Mouse (Mus musculus) cerebellum, adult 11 months (tissue): Measurements from ENCODE around the gene Lexm.

Experiments
- DNase-seq: peaks from one replicate; pipeline ENCODE4 v3.0.0; 2022

The Lexm gene

DNA sequence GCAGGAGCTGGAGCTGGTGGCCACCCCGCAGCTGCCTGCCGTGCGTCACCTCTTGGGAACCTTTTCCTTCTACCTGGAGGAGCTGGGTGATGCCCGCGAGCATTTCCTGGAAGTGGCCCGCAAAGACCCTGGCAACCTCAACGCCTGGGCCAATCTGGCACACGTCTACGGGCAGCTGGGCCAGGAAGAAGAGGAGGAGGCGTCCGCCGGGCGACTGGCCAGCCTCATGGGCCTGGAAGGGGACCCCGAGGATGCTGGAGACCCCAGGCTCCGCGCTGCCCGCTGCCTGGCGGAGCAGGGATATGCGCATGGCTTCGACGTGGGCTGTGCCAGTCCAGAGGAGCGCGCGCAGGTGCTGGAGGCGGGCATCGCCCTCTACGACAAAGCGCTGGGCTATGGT is 5.7 kb upstream of the Lexm start:
- DNase-seq, result no peak

GRCm38 (mm10) chr4:106622030-106622493 is 5.0 kb upstream of the Lexm start, which contains the start of gene Ttc22:
Gene Ttc22, plus strand, starts transcription at chr4:106622432.
- DNase-seq, result no peak

- DNase-seq, result no peak
Measured at GRCm38 (mm10) chr4:106621428-106621827, 4.4 kb upstream of the Lexm start.

DNA sequence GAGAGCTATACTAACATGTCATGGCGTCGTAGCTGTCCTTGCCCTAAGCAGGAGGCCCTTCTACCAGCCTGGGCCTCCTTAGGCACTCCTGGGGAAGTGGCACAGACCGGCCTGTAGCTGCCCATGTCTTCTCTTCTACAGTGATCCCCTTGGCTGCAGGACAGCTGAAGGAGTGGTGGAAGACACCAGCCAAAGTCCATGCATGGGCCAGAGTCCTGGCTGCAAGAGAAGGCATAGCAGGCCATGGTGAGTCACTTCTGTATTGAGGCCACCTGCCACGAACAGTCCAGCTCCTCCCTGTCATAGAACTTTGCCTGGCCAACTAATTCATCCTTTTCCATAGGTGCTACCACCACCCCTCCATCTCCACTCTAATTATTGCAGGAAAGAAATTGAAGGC is 1.9 kb upstream of the Lexm start:
- DNase-seq, result no peak

- no peak for DNase-seq
Measured at GRCm38 (mm10) chr4:106615637-106616036, 1.4 kb downstream of the Lexm start.

GRCm38 (mm10) chr4:106614881-106615280 is 2.2 kb downstream of the Lexm start:
- no peak for DNase-seq

DNA sequence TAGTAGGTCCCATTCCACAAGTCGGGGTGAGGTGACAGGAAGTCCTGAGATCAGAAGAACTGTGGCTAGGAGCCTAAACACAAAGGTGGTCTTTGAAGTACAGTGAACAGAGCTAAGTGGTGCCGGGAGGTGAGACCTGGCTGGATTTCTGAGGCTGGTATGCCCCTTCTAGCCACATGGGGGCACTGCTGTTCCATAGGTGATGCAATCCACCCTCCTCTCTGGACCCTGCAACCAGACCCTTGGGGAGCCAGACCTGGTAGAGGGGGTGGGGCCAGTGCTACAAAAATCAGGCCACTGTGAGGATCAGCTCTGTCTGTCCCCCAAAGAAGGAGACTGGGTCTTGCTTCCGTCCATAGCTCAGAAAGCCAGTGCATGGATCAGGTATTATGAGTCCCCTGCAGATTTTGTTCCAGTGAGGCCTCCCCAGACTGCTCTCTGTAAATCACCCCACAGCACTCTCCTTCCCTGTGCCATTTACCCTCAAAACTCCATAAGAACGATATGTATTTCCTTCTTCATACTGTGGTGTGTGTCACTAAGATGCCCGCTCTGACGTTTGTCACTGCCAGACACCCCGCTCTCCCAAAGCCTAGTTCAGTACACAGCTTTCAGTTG is 2.8 kb downstream of the Lexm start:
- peak; percentile 50 for DNase-seq

- DNase-seq, result no peak
Measured at GRCm38 (mm10) chr4:106613560-106613959, 3.5 kb downstream of the Lexm start.

DNA sequence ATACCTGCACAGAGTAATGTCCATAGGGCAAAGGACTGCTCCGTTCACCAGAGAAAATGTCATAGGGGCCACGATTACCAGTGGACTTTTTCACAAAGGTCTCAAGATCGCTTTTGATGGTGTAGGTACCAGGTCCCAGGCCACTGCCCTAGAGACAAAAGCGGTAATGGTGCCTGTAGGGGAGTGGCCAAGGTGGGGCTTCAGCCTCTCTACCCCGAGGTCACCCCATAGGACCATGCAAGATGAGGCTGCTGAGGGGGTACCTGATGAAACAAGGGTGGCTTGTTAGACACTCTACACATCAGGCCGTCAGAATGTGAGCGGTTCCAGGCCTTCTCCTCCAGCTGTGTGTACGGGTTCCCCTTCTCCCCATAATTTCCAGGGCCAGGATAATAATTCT is 3.9 kb downstream of the Lexm start:
- no peak for DNase-seq

DNA sequence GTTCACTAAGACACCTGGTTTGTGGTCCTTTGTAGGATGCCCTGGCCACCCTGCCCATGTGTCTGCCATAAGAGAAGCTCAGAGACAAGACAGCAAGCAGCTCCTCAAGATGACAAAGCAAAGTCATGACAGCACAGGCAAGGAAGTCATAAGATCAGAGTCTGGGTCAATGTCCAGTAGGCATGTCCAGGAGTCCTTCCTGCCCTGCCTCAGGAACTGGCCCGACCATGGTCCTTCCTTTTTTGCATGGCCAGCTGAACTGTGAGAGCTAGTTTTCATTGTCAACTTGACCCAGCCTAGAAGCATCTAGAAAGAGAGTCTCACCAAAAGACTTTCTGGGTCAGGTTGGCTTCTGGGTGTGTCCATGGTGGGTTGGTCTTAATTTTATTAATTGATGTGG is 9.1 kb downstream of the Lexm start:
- DNase-seq, result no peak

GRCm38 (mm10) chr4:106606639-106607554 is 10.1 kb downstream of the Lexm start:
- DNase-seq, result no peak

GRCm38 (mm10) chr4:106600770-106601169 is 16.3 kb downstream of the Lexm start:
- no peak for DNase-seq

DNA sequence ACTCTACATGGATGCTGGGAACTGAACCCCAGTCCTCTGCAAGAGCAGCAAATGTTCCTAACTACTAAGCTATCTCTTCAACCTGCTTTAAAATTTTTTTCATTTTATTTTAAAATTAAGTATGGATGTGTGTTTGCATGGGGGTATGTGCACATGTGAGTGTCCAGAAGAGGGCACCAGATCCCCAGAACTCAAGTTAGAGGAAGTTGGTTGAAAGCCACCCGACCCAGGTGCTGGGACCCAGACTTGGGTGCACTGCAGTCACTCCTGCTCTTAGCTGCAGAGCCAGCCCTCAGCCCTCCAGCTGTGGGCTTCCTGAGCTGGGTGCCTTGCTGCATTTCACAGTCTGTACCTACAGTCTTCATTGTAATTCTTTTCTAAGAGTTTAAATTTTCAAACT is 17.6 kb downstream of the Lexm start:
- no peak for DNase-seq

- DNase-seq, result no peak
Measured at GRCm38 (mm10) chr4:106597741-106598140, 19.3 kb downstream of the Lexm start.

DNA sequence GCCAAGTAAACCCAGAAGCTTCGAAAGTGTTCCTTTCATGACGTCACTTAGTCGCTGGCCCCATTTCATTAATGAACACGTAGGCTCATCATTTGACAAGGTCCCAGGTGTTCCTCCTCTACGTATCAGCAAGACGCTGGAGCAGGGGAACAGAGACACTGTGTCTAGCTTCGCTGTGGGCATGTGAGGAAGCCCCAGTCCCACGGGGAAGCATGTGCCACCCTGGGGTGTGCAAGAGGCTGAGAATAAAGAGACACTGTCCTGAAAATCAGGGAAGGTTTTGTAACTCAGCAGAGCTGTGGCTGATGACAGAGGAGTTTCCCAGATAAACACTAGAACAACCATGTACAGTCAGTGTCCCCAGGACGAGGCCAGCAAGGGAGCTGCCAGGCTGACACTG is 20.0 kb downstream of the Lexm start:
- DNase-seq, result no peak

GRCm38 (mm10) chr4:106596200-106596599 is 20.8 kb downstream of the Lexm start:
- DNase-seq, result no peak

DNA sequence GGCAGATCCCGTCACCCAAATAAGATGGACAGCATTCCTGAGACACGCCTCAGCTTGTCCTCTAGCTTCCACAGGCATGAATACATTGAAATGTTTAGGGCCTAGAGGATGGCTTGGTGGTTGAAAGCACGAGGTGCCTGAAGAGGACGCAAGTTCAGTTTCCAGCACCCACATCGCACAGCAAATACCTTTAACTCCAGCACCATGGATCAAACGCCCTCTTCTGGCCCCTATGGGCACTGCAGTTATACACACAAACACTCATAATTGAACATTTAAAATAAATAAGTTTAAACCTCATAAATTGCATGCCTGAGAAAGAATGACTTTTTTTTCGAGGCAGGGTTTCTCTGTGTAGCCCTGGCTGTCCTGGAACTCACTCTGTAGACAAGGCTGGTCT is 23.4 kb downstream of the Lexm start:
- no peak for DNase-seq

GRCm38 (mm10) chr4:106590871-106591270 is 26.2 kb downstream of the Lexm start:
- DNase-seq, result no peak

GRCm38 (mm10) chr4:106590142-106590541 is 26.9 kb downstream of the Lexm start:
- DNase-seq, result no peak

DNA sequence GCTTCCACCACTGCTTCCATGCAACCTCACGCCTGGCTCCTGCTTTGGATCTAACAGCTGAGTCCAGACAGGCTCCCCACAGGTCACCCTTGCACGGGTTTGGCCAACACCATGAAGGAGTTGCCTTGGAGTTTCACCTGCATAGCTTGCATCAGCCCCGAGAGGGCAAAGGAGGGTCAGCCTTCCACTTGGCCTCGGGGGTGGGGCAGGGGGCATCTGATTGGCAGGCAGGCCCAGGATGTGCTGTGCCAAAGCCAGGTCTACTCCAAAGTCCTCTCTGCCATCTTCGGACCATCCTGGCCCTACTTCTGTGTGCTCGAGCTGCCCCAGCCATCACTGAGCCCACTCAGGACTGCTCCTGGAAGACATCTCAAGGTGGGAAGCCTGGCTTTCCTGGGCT is 30.0 kb downstream of the Lexm start:
- no peak for DNase-seq

GRCm38 (mm10) chr4:106584665-106585064 is 32.4 kb downstream of the Lexm start:
- DNase-seq, result no peak

DNA sequence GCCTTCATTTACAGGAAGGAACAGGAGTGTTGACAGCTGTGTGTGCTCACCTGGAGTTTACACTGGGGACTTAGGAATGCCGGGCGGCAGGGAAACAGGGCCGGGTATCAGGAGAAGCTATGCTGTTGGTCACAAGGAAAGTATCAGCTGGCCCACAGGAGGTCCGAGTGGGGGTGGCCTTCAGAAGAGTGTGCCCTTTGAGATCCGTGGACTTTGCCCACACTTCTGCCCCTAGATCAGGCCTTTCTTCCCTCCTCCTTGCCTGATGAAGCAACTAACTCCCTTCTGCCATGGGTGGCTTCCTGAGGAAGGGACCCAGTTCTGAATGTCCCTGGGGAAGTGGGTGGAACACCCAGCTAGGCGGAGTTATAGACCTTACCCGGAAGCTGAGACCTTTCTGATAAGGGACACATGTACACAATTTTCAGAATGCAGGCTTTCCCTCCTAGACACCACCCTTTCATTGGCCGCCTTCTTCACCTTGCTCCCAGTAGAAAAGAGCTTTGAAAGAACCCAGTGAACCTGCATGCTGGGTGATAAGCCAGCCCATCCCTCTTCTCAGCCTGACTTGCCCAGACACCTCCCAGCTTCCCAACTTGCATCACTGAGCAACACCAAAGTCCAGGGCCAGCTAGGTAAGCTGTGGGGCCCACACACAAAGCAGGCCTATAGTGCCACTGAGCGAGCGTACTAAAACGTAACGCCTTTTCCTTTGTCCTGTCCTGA is 34.5 kb downstream of the Lexm start:
- no peak for DNase-seq

- no peak for DNase-seq
Measured at GRCm38 (mm10) chr4:106581865-106582204, 35.2 kb downstream of the Lexm start.
